Mouse (Mus musculus) forebrain, embryonic 16.5 days (tissue): ENCODE data around the gene Slc5a10. TPM values are rescaled to one million over a fixed set of nuclear protein-coding genes. Genes with fewer than 3 reads are reported as not detected.
"Not testable (repeated sequence)": the region's sequence is repeated elsewhere in the genome, so short reads cannot be mapped to it uniquely, and the experiment has no call there.

Experiments
- ATAC-seq: fragments of 200-750 bp; cut with Nextera tagmentation; 2 replicates; pipeline ENCODE4 v1.8.0; 2017; ENCODE audit warnings: mild to moderate bottlenecking, moderate library complexity
- H3K27ac ChIP-seq: fragments of 300-500 bp; sonication (generic); 2 replicates; pipeline ENCODE4 v1.5.1; 2014; ENCODE audit warnings: low read length, control low read depth
- H3K27me3 ChIP-seq: fragments of 300-500 bp; sonication (generic); replicated peaks from 2 replicates; pipeline ENCODE4 v1.6.1; 2014; ENCODE audit warnings: low read length; ENCODE audit not compliant: control insufficient read depth, insufficient read depth
- H3K36me3 ChIP-seq: fragments of 300-500 bp; sonication (generic); 2 replicates; pipeline ENCODE4 v1.6.1; 2014; ENCODE audit not compliant: control insufficient read depth, insufficient read depth
- H3K4me1 ChIP-seq: fragments of 300-500 bp; sonication (generic); replicated peaks from 2 replicates; pipeline ENCODE4 v1.6.1; 2014; ENCODE audit warnings: low read length; ENCODE audit not compliant: control insufficient read depth, insufficient read depth
- H3K4me2 ChIP-seq: fragments of 300-500 bp; sonication (generic); 2 replicates; pipeline ENCODE4 v1.6.1; 2014; ENCODE audit warnings: mild to moderate bottlenecking, low read length, control low read depth
- H3K4me3 ChIP-seq: fragments of 300-500 bp; sonication (generic); replicated peaks from 2 replicates; pipeline ENCODE4 v1.5.1; 2014; ENCODE audit warnings: mild to moderate bottlenecking, low read length, control low read depth
- H3K9ac ChIP-seq: fragments of 300-500 bp; sonication (generic); replicated peaks from 2 replicates; pipeline ENCODE4 v1.6.1; 2014; ENCODE audit warnings: low read depth, low read length, control low read depth
- H3K9me3 ChIP-seq: fragments of 300-500 bp; sonication (generic); 2 replicates; pipeline ENCODE4 v1.6.1; 2016; ENCODE audit warnings: low read length; ENCODE audit not compliant: control insufficient read depth
- WGBS: fragments of 180-500 bp; shearing (Covaris S2); extraction: QIAGEN DNeasy Blood & Tissue Kit; methylation state at CpG from one replicate; pipeline ENCODE4 v1.1.7; 2014; 5-methylcytosine and 5-hydroxymethylcytosine counted together
- polyA plus RNA-seq: library from polyadenylated mRNA; unstranded; fragments of >200 nt; fragmentation: Nextera tagmentation; extraction: Ambion mirVana; gene quantifications from 2 replicates; pipeline ENCODE4 v1.2.1, GENCODE M21; 2015

Slc5a10 gene
- polyA plus RNA-seq, 1 experiment from 2014 or later = not detected

GRCm38 (mm10) chr11:61639601-61640177 lies 80.9 kb downstream of the Slc5a10 start:
- Histone ChIP-seq H3K4me3 (no peak overlapping the region), H3K36me3 (no peaks in the 10 kb centered on the region), H3K4me2 (no peak overlapping the region), H3K4me1 (no peaks in the 10 kb centered on the region), H3K9ac (no peak overlapping the region), H3K27me3 (no peaks in the 10 kb centered on the region), H3K9me3 (no peaks in the 10 kb centered on the region), H3K27ac (no peak overlapping the region)
- WGBS = 91% methylated on average over 6 of the region's 6 CpGs
- no peak for ATAC-seq

GRCm38 (mm10) chr11:61638764-61639536 lies 81.7 kb downstream of the Slc5a10 start:
- WGBS = 87% methylated on average over 12 of the region's 12 CpGs
- Histone ChIP-seq H3K9me3 (no peaks in the 10 kb centered on the region), H3K4me3 (no peak overlapping the region), H3K4me1 (no peaks in the 10 kb centered on the region), H3K9ac (no peak overlapping the region), H3K27ac (no peak overlapping the region), H3K27me3 (no peaks in the 10 kb centered on the region), H3K4me2 (no peak overlapping the region), H3K36me3 (no peaks in the 10 kb centered on the region)
- ATAC-seq = no peak

- no peak for ATAC-seq
- no peak overlapping the region for H3K4me3 ChIP-seq
- 95% methylated on average over 3 of the region's 3 CpGs for WGBS
- no peak overlapping the region for H3K9ac ChIP-seq
- H3K4me1 ChIP-seq = no peaks in the 10 kb centered on the region
- no peak overlapping the region for H3K4me2 ChIP-seq
- H3K9me3 ChIP-seq = no peaks in the 10 kb centered on the region
- no peaks in the 10 kb centered on the region for H3K36me3 ChIP-seq
- H3K27ac ChIP-seq = no peak overlapping the region
- H3K27me3 ChIP-seq = no peaks in the 10 kb centered on the region
These were observed 82.8 kb downstream of the Slc5a10 start for GRCm38 (mm10) chr11:61637856-61638255.

- H3K9ac ChIP-seq = no peak overlapping the region
- H3K27me3 ChIP-seq = no peaks in the 10 kb centered on the region
- H3K4me1 ChIP-seq = no peaks in the 10 kb centered on the region
- 45% methylated on average over 1 of the region's 1 CpGs for WGBS
- no peaks in the 10 kb centered on the region for H3K36me3 ChIP-seq
- H3K4me3 ChIP-seq = no peak overlapping the region
- no peaks in the 10 kb centered on the region for H3K9me3 ChIP-seq
- no peak overlapping the region for H3K4me2 ChIP-seq
- H3K27ac ChIP-seq = no peak overlapping the region
- ATAC-seq = no peak
These were observed 83.2 kb downstream of the Slc5a10 start for GRCm38 (mm10) chr11:61637413-61637812.

- not testable (repeated sequence) for H3K9me3 ChIP-seq, H3K27me3 ChIP-seq, H3K4me1 ChIP-seq, H3K9ac ChIP-seq, ATAC-seq, H3K27ac ChIP-seq, H3K4me3 ChIP-seq, H3K36me3 ChIP-seq, H3K4me2 ChIP-seq
- 89% methylated on average over 3 of the region's 4 CpGs for WGBS
These were observed 84.3 kb downstream of the Slc5a10 start for GRCm38 (mm10) chr11:61636309-61636708.

- ATAC-seq = no peak
- Histone ChIP-seq H3K4me2 (no peak overlapping the region), H3K4me1 (no peaks in the 10 kb centered on the region), H3K36me3 (no peaks in the 10 kb centered on the region), H3K4me3 (no peak overlapping the region), H3K27me3 (no peaks in the 10 kb centered on the region), H3K9ac (no peak overlapping the region), H3K27ac (no peak overlapping the region), H3K9me3 (no peaks in the 10 kb centered on the region)
- 77% methylated on average over 3 of the region's 3 CpGs for WGBS
These were observed 91.0 kb downstream of the Slc5a10 start for GRCm38 (mm10) chr11:61629621-61630020.

GRCm38 (mm10) chr11:61626509-61626908 lies 94.1 kb downstream of the Slc5a10 start:
- Histone ChIP-seq H3K36me3 (no peaks in the 10 kb centered on the region), H3K27me3 (no peaks in the 10 kb centered on the region), H3K9me3 (no peaks in the 10 kb centered on the region), H3K4me1 (no peaks in the 10 kb centered on the region), H3K9ac (no peak overlapping the region), H3K27ac (no peak overlapping the region), H3K4me2 (no peak overlapping the region), H3K4me3 (no peak overlapping the region)
- 75% methylated on average over 1 of the region's 1 CpGs for WGBS
- no peak for ATAC-seq

GRCm38 (mm10) chr11:61625136-61625535 lies 95.5 kb downstream of the Slc5a10 start:
- WGBS = 63% methylated on average over 7 of the region's 7 CpGs

More at GRCm38 (mm10) chr11:61625136-61625535, 95.5 kb downstream of the Slc5a10 start:
- no peaks in the 10 kb centered on the region for H3K9me3 ChIP-seq
- peaks cover 6% of the 10 kb centered on the region for H3K4me1 ChIP-seq
- H3K4me2 ChIP-seq = no peak overlapping the region
- H3K27ac ChIP-seq = no peak overlapping the region
- no peaks in the 10 kb centered on the region for H3K36me3 ChIP-seq
- ATAC-seq = no peak
- H3K9ac ChIP-seq = no peak overlapping the region
- H3K27me3 ChIP-seq = no peaks in the 10 kb centered on the region
- H3K4me3 ChIP-seq = no peak overlapping the region
